Mouse (Mus musculus) stomach, postnatal 0 days (tissue): ENCODE results near the gene Unc45a. TPM values are rescaled to one million over a fixed set of nuclear protein-coding genes. Genes with fewer than 3 reads are reported as not detected.

Experiments used
- ATAC-seq: fragments of 200-750 bp; cut with Nextera tagmentation; 2 replicates; pipeline ENCODE4 v1.8.0; 2017; ENCODE audit not compliant: low FRiP score, low TSS enrichment
- DNase-seq: peaks from one replicate; pipeline ENCODE4 v3.0.0-alpha.2; 2016; ENCODE audit warnings: low spot score
- H3K27ac ChIP-seq: fragments of 300-500 bp; sonication (generic); replicated peaks from 2 replicates; pipeline ENCODE4 v1.5.1; 2014; ENCODE audit warnings: mild to moderate bottlenecking, control low read depth
- H3K27me3 ChIP-seq: fragments of 300-500 bp; sonication (generic); 2 replicates; pipeline ENCODE4 v1.6.1; 2014; ENCODE audit warnings: low read length; ENCODE audit not compliant: control insufficient read depth, insufficient read depth
- H3K36me3 ChIP-seq: fragments of 300-500 bp; sonication (generic); 2 replicates; pipeline ENCODE4 v1.6.1; 2014; ENCODE audit warnings: low read length, mixed read lengths; ENCODE audit not compliant: control insufficient read depth, insufficient read depth
- H3K4me1 ChIP-seq: fragments of 300-500 bp; sonication (generic); replicated peaks from 2 replicates; pipeline ENCODE4 v1.6.1; 2014; ENCODE audit warnings: antibody characterized with exemption; ENCODE audit not compliant: control insufficient read depth, insufficient read depth
- H3K4me2 ChIP-seq: fragments of 300-500 bp; sonication (generic); replicated peaks from 2 replicates; pipeline ENCODE4 v1.6.1; 2014; ENCODE audit warnings: low read depth, mild to moderate bottlenecking, control low read depth, moderate library complexity
- H3K4me3 ChIP-seq: fragments of 300-500 bp; sonication (generic); 2 replicates; pipeline ENCODE4 v1.5.1; 2014; ENCODE audit warnings: low read depth, low read length, control low read depth
- H3K9ac ChIP-seq: fragments of 300-500 bp; sonication (generic); 2 replicates; pipeline ENCODE4 v1.6.1; 2014; ENCODE audit warnings: mild to moderate bottlenecking, low read length, control low read depth, mixed read lengths
- H3K9me3 ChIP-seq: fragments of 300-500 bp; sonication (generic); 2 replicates; pipeline ENCODE4 v1.6.1; 2016; ENCODE audit warnings: low read length; ENCODE audit not compliant: control insufficient read depth
- CTCF ChIP-seq: IDR thresholded peaks from 2 replicates; pipeline ENCODE4 v1.5.1; 2016; ENCODE audit warnings: antibody characterized with exemption, low read depth, mild to moderate bottlenecking, moderate library complexity
- EP300 ChIP-seq: optimal IDR thresholded peaks from 2 replicates; pipeline ENCODE3; 2016; ENCODE audit warnings: antibody characterized with exemption
- WGBS: fragments of 180-500 bp; shearing (Covaris S2); extraction: QIAGEN DNeasy Blood & Tissue Kit; methylation state at CpG from one replicate; pipeline ENCODE4 v1.1.7; 2014; 5-methylcytosine and 5-hydroxymethylcytosine counted together
- polyA plus RNA-seq: library from polyadenylated mRNA; unstranded; fragments of >200 nt; fragmentation: Nextera tagmentation; extraction: Ambion mirVana; gene quantifications from 2 replicates; pipeline ENCODE4 v1.2.1, GENCODE M21; 2015

Unc45a gene
- polyA plus RNA-seq, 1 experiment from 2014 or later, result 34.5 TPM

DNA sequence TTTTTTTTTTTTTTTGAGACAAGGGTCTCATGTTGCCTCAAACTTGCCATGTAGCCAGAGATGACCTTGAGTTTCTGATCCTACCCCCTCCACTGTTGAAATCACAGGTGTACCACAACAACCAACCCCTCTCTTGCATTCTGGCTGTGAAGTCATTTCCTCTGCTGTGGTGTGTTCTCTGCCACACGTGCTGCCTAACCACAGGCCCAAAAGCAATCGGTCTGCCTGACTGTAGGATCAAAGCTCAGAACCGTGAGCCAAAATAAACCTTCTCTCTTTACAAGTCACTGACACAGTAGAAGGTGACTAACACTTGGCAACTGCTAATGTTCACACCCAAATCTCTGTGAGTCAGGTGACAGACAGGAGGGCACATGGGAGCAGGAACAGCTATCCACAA is 19.6 kb upstream of the Unc45a start:
- DNase-seq, result no peak
- H3K36me3 ChIP-seq, result peaks cover 36% of the 10 kb centered on the region
- H3K4me1 ChIP-seq, result no peaks in the 10 kb centered on the region
- 29% methylated on average over 3 of the region's 3 CpGs for WGBS
- H3K27ac ChIP-seq, result no peak overlapping the region
- no peaks in the 10 kb centered on the region for H3K9me3 ChIP-seq
- H3K9ac ChIP-seq, result no peak overlapping the region
- ATAC-seq, result no peak
- no peak overlapping the region for H3K4me3 ChIP-seq
- no peaks in the 10 kb centered on the region for H3K27me3 ChIP-seq
- no peak overlapping the region for H3K4me2 ChIP-seq
- no peak for TF ChIP-seq EP300
- TF ChIP-seq CTCF, result no peak

DNA sequence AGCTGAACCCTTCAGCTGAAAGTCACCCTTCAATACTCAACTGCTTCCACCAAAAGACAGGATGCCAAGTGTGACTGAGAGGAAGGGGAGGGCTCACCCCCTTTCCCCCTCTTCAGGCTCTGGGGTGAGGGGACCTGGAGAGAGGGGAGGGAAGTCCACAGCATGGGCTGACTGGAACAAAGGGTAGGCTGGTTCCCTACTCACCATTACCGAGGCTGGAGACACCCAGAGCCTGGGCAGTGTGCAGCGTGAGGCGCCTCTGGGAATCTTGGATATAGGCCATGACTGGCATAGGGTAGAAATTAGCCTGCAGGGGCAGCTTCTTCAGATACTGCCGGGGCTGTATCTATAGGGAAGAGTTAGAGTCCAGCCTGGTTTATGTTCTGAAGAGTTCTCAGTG is 17.2 kb upstream of the Unc45a start:
- H3K4me1 ChIP-seq, result no peaks in the 10 kb centered on the region
- no peak for DNase-seq
- peaks cover 36% of the 10 kb centered on the region for H3K36me3 ChIP-seq
- H3K4me2 ChIP-seq, result no peak overlapping the region
- H3K27me3 ChIP-seq, result no peaks in the 10 kb centered on the region
- WGBS, result 75% methylated on average over 4 of the region's 4 CpGs
- no peak for TF ChIP-seq CTCF
- TF ChIP-seq EP300, result no peak
- H3K27ac ChIP-seq, result no peak overlapping the region
- H3K9ac ChIP-seq, result no peak overlapping the region
- no peaks in the 10 kb centered on the region for H3K9me3 ChIP-seq
- no peak overlapping the region for H3K4me3 ChIP-seq
- no peak for ATAC-seq

DNA sequence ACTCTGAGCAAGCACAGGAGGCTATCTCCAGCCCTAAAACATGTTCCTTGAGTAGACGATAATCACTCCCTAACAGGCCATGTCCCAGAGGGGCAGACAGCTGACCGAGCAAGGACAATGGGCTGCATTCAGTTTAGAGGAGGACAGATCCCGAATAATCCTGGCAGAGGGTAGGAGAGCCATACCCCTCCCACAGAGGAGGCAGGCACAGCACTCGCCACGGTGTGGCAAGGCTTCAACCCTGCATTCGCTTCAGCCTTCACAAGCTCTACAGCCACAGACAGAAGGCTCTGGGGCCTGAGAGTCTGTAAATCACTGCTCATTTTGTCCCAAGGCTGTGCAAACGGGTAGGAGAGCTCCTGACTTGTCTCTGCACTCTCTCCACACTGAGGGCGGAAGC is 16.4 kb upstream of the Unc45a start:
- Histone ChIP-seq H3K9me3 (no peaks in the 10 kb centered on the region), H3K36me3 (peaks cover 27% of the 10 kb centered on the region), H3K27me3 (no peaks in the 10 kb centered on the region), H3K27ac (no peak overlapping the region), H3K9ac (no peak overlapping the region), H3K4me1 (no peaks in the 10 kb centered on the region), H3K4me3 (no peak overlapping the region), H3K4me2 (no peak overlapping the region)
- ATAC-seq (no peak), DNase-seq (no peak)
- TF ChIP-seq EP300, result no peak
- 81% methylated on average over 8 of the region's 8 CpGs for WGBS

DNA sequence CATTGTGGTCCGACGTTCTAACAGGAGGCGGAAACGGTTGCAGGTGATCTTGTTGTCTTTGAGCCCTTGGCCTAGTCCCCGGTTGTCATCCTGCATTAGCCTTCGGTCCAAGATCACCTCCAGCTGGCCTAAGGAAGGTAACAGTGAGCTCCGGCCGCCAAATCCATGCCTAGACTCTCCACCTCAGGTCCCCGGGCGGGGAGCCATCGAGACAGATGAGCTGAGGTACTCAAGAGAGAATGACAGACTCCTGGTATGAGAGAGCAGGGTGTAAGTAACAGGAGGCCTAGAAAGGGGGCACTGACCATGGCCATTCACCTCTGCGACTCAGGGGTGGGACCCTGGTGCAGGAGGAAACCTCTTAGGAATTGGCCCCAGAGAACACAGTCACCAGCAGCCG is 15.5 kb upstream of the Unc45a start:
- H3K9me3 ChIP-seq, result no peaks in the 10 kb centered on the region
- H3K4me1 ChIP-seq, result no peaks in the 10 kb centered on the region
- no peak for ATAC-seq
- 92% methylated on average over 13 of the region's 13 CpGs for WGBS
- TF ChIP-seq CTCF (no peak), EP300 (no peak)
- H3K4me3 ChIP-seq, result no peak overlapping the region
- no peak overlapping the region for H3K9ac ChIP-seq
- no peaks in the 10 kb centered on the region for H3K27me3 ChIP-seq
- peaks cover 25% of the 10 kb centered on the region for H3K36me3 ChIP-seq
- H3K4me2 ChIP-seq, result no peak overlapping the region
- no peak overlapping the region for H3K27ac ChIP-seq
- DNase-seq, result no peak

DNA sequence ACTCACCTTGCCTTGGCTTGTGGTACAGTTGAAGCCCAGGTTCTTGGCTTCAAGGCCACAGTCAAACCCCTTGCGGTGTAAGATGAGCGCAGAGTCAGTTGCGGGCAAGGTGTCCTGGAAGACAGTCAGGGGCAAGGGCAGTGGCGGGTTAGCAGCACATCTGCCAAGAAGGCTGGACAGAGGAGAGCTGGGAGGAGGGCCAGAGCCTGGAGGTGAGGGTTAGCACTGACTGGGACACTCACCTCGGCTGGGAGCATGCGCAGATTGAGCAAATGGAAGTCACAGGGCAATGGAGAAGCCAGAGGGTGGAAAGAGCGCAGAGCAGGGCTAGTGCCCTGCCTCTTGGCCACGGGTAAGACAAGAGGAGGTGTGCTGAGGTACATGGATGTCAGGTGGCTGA is 12.1 kb upstream of the Unc45a start:
- 92% methylated on average over 8 of the region's 8 CpGs for WGBS
- H3K4me3 ChIP-seq, result no peak overlapping the region
- H3K4me2 ChIP-seq, result no peak overlapping the region
- no peaks in the 10 kb centered on the region for H3K27me3 ChIP-seq
- TF ChIP-seq EP300 (no peak), CTCF (no peak)
- no peaks in the 10 kb centered on the region for H3K4me1 ChIP-seq
- ATAC-seq (no peak), DNase-seq (no peak)
- no peaks in the 10 kb centered on the region for H3K9me3 ChIP-seq
- H3K9ac ChIP-seq, result no peak overlapping the region
- peaks cover 11% of the 10 kb centered on the region for H3K36me3 ChIP-seq
- no peak overlapping the region for H3K27ac ChIP-seq

DNA sequence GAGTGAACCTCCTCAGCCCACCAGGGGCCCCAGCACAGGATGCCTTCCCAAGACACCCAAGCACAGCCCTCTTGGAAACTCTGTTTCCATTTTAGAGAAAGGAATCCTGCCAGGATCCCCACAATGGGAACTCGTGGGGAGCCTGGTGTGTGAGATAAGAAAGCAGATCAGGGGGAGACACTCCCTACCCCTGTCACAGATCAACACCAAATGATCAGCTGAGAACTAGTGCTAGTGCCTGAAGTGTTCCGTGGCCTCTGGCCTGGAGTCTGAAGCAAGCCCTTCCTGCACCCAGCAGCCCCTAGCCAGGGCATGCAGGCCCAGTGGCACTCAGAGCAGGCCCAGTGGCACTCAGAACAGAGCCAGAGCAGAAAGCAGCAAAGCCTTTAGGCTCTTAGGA is 10.0 kb upstream of the Unc45a start:
- no peak overlapping the region for H3K9ac ChIP-seq
- H3K4me2 ChIP-seq, result no peak overlapping the region
- TF ChIP-seq CTCF (no peak), EP300 (no peak)
- H3K36me3 ChIP-seq, result peaks cover 5% of the 10 kb centered on the region
- H3K9me3 ChIP-seq, result no peaks in the 10 kb centered on the region
- H3K27ac ChIP-seq, result no peak overlapping the region
- H3K4me3 ChIP-seq, result no peak overlapping the region
- no peak for DNase-seq
- no peak for ATAC-seq
- 76% methylated on average over 2 of the region's 2 CpGs for WGBS
- no peaks in the 10 kb centered on the region for H3K27me3 ChIP-seq
- no peaks in the 10 kb centered on the region for H3K4me1 ChIP-seq
